Mouse (Mus musculus): ENCODE measurements around the gene C130032M10Rik. TPM values are rescaled to one million over a fixed set of nuclear protein-coding genes. Genes with fewer than 3 reads are reported as not detected.
A peak's percentile ranks its signal among the peaks of the same experiment; 100 is the strongest.

The C130032M10Rik gene
- polyA plus RNA-seq, 1 experiment = not detected

- no peak overlapping the region for H3K4me3 ChIP-seq (ENCODE audit: insufficient read depth, poor library complexity, severe bottlenecking)
- no peaks in the 10 kb centered on the region for H3K79me2 ChIP-seq (ENCODE audit: control insufficient read depth, insufficient read depth)
- no peaks in the 10 kb centered on the region for H3K27me3 ChIP-seq (ENCODE audit: control insufficient read depth, insufficient read depth, insufficient read length)
- H3K36me3 ChIP-seq (ENCODE audit: control insufficient read depth, insufficient read depth) = no peaks in the 10 kb centered on the region
- H3ac ChIP-seq (ENCODE audit: control insufficient read depth, insufficient read length, low read depth) = no peak overlapping the region
- no peak for TF ChIP-seq MYOG (IDR thresholded peaks at IDR 0.05; ENCODE audit: control insufficient read depth, extremely low read depth, insufficient read length)
- H3K79me3 ChIP-seq (ENCODE audit: low read depth) = no peaks in the 10 kb centered on the region
Observed at GRCm38 (mm10) chr9:114499783-114500515, 15.5 kb upstream of the C130032M10Rik start.

DNA sequence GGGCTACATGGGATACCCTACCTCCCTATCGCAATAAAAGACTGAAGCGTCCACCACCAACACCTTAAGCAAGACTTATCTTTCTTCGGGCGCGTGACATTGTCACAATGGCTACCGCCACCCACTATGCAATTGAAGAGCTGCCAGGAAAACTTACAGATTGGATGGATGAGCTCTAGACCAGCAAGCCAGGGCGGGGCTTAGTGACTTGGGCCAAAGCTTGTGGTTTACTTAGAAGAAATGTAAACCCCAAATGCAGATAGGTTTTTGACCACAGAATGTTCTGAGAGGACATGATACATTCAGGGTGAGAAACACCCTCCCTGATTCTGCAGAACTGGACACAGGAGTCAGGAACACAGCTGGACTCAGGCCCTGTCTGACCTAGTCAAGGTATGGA, 14.4 kb upstream of the C130032M10Rik start:
- H3K4me3 ChIP-seq (ENCODE audit: insufficient read depth, poor library complexity, severe bottlenecking) = no peak overlapping the region
- no peak for TF ChIP-seq CTCF (IDR thresholded peaks at IDR 0.05; ENCODE audit: control insufficient read depth, insufficient read depth, insufficient read length)
- no peak for TF ChIP-seq MYOG (IDR thresholded peaks at IDR 0.05; ENCODE audit: control insufficient read depth, extremely low read depth, insufficient read length)
- no peak for TF ChIP-seq CEBPB (IDR thresholded peaks at IDR 0.05; ENCODE audit: low read depth)
- TF ChIP-seq MYOD1 (IDR thresholded peaks at IDR 0.05; ENCODE audit: control insufficient read depth, insufficient read length, low read depth) = no peak
- no peak for TF ChIP-seq USF1 (IDR thresholded peaks at IDR 0.05; ENCODE audit: low read depth)
- no peak for TF ChIP-seq MAX (IDR thresholded peaks at IDR 0.05)
- no peak for TF ChIP-seq FOSL1 (IDR thresholded peaks at IDR 0.05; ENCODE audit: insufficient read depth, low read length, poor library complexity, severe bottlenecking)
- H3ac ChIP-seq (ENCODE audit: control insufficient read depth, insufficient read length, low read depth) = no peak overlapping the region
- H3K36me3 ChIP-seq (ENCODE audit: control insufficient read depth, insufficient read depth) = no peaks in the 10 kb centered on the region
- H3K79me3 ChIP-seq (ENCODE audit: low read depth) = no peaks in the 10 kb centered on the region
- H3K79me2 ChIP-seq (ENCODE audit: control insufficient read depth, insufficient read depth) = no peaks in the 10 kb centered on the region
- H3K27me3 ChIP-seq (ENCODE audit: control insufficient read depth, insufficient read depth, insufficient read length) = no peaks in the 10 kb centered on the region

GRCm38 (mm10) chr9:114501913-114502312, 13.6 kb upstream of the C130032M10Rik start:
- TF ChIP-seq MAX (IDR thresholded peaks at IDR 0.05) = no peak
- no peak overlapping the region for H3K4me3 ChIP-seq (ENCODE audit: insufficient read depth, poor library complexity, severe bottlenecking)
- H3K79me3 ChIP-seq (ENCODE audit: low read depth) = no peaks in the 10 kb centered on the region
- H3K79me2 ChIP-seq (ENCODE audit: control insufficient read depth, insufficient read depth) = no peaks in the 10 kb centered on the region
- no peaks in the 10 kb centered on the region for H3K36me3 ChIP-seq (ENCODE audit: control insufficient read depth, insufficient read depth)
- no peak overlapping the region for H3ac ChIP-seq (ENCODE audit: control insufficient read depth, insufficient read length, low read depth)
- H3K27me3 ChIP-seq (ENCODE audit: control insufficient read depth, insufficient read depth, insufficient read length) = no peaks in the 10 kb centered on the region

DNA sequence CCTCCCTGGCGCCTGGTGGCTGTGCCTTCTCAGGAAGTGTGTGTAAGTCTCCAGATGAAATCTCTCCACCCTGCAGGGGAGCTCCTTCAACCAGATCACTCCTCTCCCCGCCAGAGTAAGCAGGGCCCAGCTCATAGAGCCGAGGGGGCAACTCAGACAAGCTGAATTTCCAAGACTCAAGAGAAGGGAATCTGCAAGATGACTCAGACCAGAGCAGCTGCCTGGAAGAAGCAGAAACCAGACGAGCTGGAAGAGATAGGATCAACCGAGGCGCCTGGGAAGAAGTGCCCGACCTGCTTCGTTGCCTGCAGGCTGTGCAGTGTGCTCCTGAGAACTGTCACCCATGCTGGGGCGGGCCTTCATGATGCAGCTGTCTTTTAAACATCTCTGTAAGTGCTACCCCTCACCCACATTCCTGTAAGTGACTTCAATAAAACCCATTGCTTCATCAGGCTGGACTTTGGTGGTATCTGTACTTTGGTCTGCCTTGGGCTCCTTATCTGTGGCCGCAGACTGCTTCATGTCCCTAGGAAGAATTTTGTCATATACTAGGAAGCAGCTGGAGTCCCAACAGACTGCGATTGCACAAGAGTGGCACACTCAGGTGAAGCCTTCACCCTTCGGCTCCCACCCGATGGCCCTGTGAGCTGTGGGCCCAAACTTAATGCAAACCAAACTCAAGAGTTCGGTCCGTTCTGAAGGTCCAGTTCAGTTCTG, 12.6 kb upstream of the C130032M10Rik start:
- Histone ChIP-seq H3K36me3 (ENCODE audit: control insufficient read depth, insufficient read depth) (no peaks in the 10 kb centered on the region), H3ac (ENCODE audit: control insufficient read depth, insufficient read length, low read depth) (no peak overlapping the region), H3K4me3 (ENCODE audit: insufficient read depth, poor library complexity, severe bottlenecking) (no peak overlapping the region), H3K79me3 (ENCODE audit: low read depth) (no peaks in the 10 kb centered on the region), H3K27me3 (ENCODE audit: control insufficient read depth, insufficient read depth, insufficient read length) (no peaks in the 10 kb centered on the region), H3K79me2 (ENCODE audit: control insufficient read depth, insufficient read depth) (no peaks in the 10 kb centered on the region)
- TF ChIP-seq MYOD1 (IDR thresholded peaks at IDR 0.05; ENCODE audit: control insufficient read depth, insufficient read length, low read depth) (peak; percentile 50), MAX (IDR thresholded peaks at IDR 0.05) (no peak), CTCF (IDR thresholded peaks at IDR 0.05; ENCODE audit: control insufficient read depth, insufficient read depth, insufficient read length) (no peak), CEBPB (IDR thresholded peaks at IDR 0.05; ENCODE audit: low read depth) (no peak)

DNA sequence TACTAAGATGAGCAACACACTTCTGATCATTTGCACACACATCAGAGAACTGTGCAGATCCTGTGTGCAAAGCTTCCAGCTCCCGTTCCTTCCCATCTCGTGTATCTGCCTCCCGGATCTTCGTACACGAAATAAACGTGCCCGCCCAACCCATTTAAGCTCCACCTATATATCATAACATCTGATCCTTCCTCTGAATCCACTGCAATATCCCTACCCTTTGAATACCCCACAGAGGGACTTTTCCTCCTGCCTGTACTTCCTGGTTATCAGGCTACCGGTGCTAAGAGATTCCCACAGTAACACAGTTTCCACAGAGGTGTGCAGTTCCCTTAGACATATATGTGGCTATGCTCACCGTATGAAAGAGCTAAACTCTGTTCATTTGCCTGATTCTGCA, 10.7 kb upstream of the C130032M10Rik start, which contains the start of gene Ccr4:
Gene Ccr4 (minus strand): TSS at position 101 of the 400 bp plus-strand sequence.
- no peaks in the 10 kb centered on the region for H3K36me3 ChIP-seq (ENCODE audit: control insufficient read depth, insufficient read depth)
- TF ChIP-seq CEBPB (IDR thresholded peaks at IDR 0.05; ENCODE audit: low read depth) (no peak), MYOD1 (IDR thresholded peaks at IDR 0.05; ENCODE audit: control insufficient read depth, insufficient read length, low read depth) (no peak), USF1 (IDR thresholded peaks at IDR 0.05; ENCODE audit: low read depth) (no peak), FOSL1 (IDR thresholded peaks at IDR 0.05; ENCODE audit: insufficient read depth, low read length, poor library complexity, severe bottlenecking) (no peak), MYOG (IDR thresholded peaks at IDR 0.05; ENCODE audit: control insufficient read depth, extremely low read depth, insufficient read length) (no peak), CTCF (IDR thresholded peaks at IDR 0.05; ENCODE audit: control insufficient read depth, insufficient read depth, insufficient read length) (no peak), MAX (IDR thresholded peaks at IDR 0.05) (no peak)
- H3ac ChIP-seq (ENCODE audit: control insufficient read depth, insufficient read length, low read depth) = no peak within 1 kb of the TSS
- H3K4me3 ChIP-seq (ENCODE audit: insufficient read depth, poor library complexity, severe bottlenecking) = no peak within 1 kb of the TSS
- H3K79me2 ChIP-seq (ENCODE audit: control insufficient read depth, insufficient read depth) = no peaks in the 10 kb centered on the region
- no peaks in the 10 kb centered on the region for H3K27me3 ChIP-seq (ENCODE audit: control insufficient read depth, insufficient read depth, insufficient read length)
- no peaks in the 10 kb centered on the region for H3K79me3 ChIP-seq (ENCODE audit: low read depth)

DNA sequence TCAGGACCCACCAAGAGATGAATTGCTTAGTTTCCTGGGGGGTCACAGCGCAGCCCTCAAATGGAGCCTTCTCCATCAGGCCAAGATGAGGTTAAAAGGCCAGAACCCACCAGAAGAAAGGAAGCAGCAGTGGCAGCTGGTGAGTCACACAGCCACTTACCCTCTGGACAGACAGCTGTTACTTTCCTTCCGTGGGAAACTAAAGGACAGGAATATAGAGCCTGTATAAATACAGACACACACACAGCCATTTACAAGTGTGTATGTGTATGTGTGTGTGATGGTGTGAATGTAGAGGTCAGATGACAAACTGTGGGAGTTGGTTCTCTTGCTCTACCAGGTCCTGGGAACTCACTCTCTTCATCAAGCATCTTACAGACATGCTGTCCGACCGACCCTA, 8.9 kb upstream of the C130032M10Rik start:
- H3K4me3 ChIP-seq (ENCODE audit: insufficient read depth, poor library complexity, severe bottlenecking) = no peak overlapping the region
- H3K36me3 ChIP-seq (ENCODE audit: control insufficient read depth, insufficient read depth) = no peaks in the 10 kb centered on the region
- no peaks in the 10 kb centered on the region for H3K79me2 ChIP-seq (ENCODE audit: control insufficient read depth, insufficient read depth)
- no peak overlapping the region for H3ac ChIP-seq (ENCODE audit: control insufficient read depth, insufficient read length, low read depth)
- H3K79me3 ChIP-seq (ENCODE audit: low read depth) = no peaks in the 10 kb centered on the region
- TF ChIP-seq FOSL1 (IDR thresholded peaks at IDR 0.05; ENCODE audit: insufficient read depth, low read length, poor library complexity, severe bottlenecking) = no peak
- TF ChIP-seq CEBPB (IDR thresholded peaks at IDR 0.05; ENCODE audit: low read depth) = no peak
- no peak for TF ChIP-seq MYOD1 (IDR thresholded peaks at IDR 0.05; ENCODE audit: control insufficient read depth, insufficient read length, low read depth)
- TF ChIP-seq MAX (IDR thresholded peaks at IDR 0.05) = no peak
- H3K27me3 ChIP-seq (ENCODE audit: control insufficient read depth, insufficient read depth, insufficient read length) = no peaks in the 10 kb centered on the region
